Mouse (Mus musculus) liver, embryonic 16.5 days (tissue): ENCODE measurements around the gene Olfr836. TPM values are rescaled to one million over a fixed set of nuclear protein-coding genes. Genes with fewer than 3 reads are reported as not detected.
"Not testable (repeated sequence)": the region's sequence is repeated elsewhere in the genome, so short reads cannot be mapped to it uniquely, and the experiment has no call there.

ENCODE experiments used
- ATAC-seq: fragments of 200-750 bp; cut with Nextera tagmentation; 2 replicates; pipeline ENCODE4 v1.8.0; 2017; ENCODE audit warnings: low read depth, mild to moderate bottlenecking, moderate number of reproducible peaks, moderate library complexity
- H3K27ac ChIP-seq: fragments of 300-500 bp; sonication (generic); 2 replicates; pipeline ENCODE4 v1.5.1; 2014; ENCODE audit warnings: mild to moderate bottlenecking, low read length
- H3K27me3 ChIP-seq: fragments of 300-500 bp; sonication (generic); 2 replicates; pipeline ENCODE4 v1.6.1; 2014; ENCODE audit warnings: low read depth, low read length, mixed read lengths; ENCODE audit not compliant: control insufficient read depth, insufficient read depth
- H3K36me3 ChIP-seq: fragments of 300-500 bp; sonication (generic); 2 replicates; pipeline ENCODE4 v1.6.1; 2014; ENCODE audit warnings: mild to moderate bottlenecking; ENCODE audit not compliant: control insufficient read depth, insufficient read depth
- H3K4me1 ChIP-seq: fragments of 300-500 bp; sonication (generic); 2 replicates; pipeline ENCODE4 v1.6.1; 2014; ENCODE audit warnings: low read depth, low read length, mixed read lengths; ENCODE audit not compliant: control insufficient read depth
- H3K4me2 ChIP-seq: fragments of 300-500 bp; sonication (generic); 2 replicates; pipeline ENCODE4 v1.6.1; 2014; ENCODE audit warnings: low read depth, low read length, mixed read lengths
- H3K4me3 ChIP-seq: fragments of 300-500 bp; sonication (generic); 2 replicates; pipeline ENCODE4 v1.5.1; 2014; ENCODE audit warnings: low read depth, mild to moderate bottlenecking, low read length
- H3K9ac ChIP-seq: fragments of 300-500 bp; sonication (generic); 2 replicates; pipeline ENCODE4 v1.6.1; 2014; ENCODE audit warnings: low read depth, low read length
- H3K9me3 ChIP-seq: fragments of 300-500 bp; sonication (generic); replicated peaks from 2 replicates; pipeline ENCODE4 v1.6.1; 2016; ENCODE audit warnings: low read length; ENCODE audit not compliant: control insufficient read depth
- WGBS: fragments of 180-500 bp; shearing (Covaris S2); extraction: QIAGEN DNeasy Blood & Tissue Kit; methylation state at CpG from one replicate; pipeline ENCODE4 v1.1.7; 2014; ENCODE audit not compliant: insufficient replicate concordance; 5-methylcytosine and 5-hydroxymethylcytosine counted together
- polyA plus RNA-seq: library from polyadenylated mRNA; unstranded; fragments of >200 nt; fragmentation: Nextera tagmentation; extraction: Ambion mirVana; gene quantifications from 2 replicates; pipeline ENCODE4 v1.2.1, GENCODE M21; 2015

Olfr836 gene
- polyA plus RNA-seq, result not detected in 2 replicates

DNA sequence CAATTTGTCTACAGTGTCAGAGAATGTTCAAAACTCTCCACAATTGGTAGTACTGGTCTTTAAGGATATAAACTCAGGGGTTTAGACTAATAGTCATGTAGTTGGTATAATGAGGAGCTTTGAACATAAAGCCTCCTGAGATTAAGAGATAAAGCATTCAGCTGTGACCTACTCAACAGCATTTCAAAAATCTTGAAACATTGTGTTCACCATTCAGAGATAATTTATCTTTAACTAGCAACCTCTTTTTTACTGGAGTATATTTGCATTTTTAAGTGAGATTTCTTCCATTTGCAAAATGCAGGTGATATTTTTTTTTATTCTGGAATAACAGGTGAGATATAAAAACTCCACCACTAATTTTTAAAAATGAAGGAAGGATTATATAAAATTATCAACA is at the start of gene Olfr836:
Gene Olfr836 (plus strand): TSS at position 301 of the 400 bp plus-strand sequence.
- Histone ChIP-seq H3K4me1 (no peaks in the 10 kb centered on the region), H3K36me3 (no peaks in the 10 kb centered on the region), H3K9ac (no peak within 1 kb of the TSS), H3K4me3 (no peak within 1 kb of the TSS), H3K27ac (no peak within 1 kb of the TSS), H3K4me2 (no peak within 1 kb of the TSS), H3K9me3 (no peaks in the 10 kb centered on the region), H3K27me3 (no peaks in the 10 kb centered on the region)
- no peak for ATAC-seq

DNA sequence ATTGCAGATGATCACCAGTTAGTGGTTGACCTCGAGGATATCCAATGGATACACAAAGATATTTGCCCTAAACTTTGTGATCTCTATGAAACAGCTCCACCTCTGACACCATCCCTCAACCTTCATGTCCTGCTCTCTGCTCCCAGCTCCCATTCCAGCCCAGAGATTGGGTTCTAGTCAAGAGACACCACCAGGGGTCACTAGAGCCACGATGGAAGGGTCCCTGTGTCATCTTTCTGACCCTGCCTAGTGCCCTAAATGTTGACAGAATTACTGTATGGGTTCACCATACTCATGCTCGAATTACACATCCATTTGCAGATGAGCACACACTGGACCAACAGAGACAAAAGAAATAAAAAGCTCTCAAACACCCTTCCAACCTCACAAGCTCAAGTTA is 35.2 kb upstream of the Olfr836 start:
- Histone ChIP-seq H3K9ac (no peak overlapping the region), H3K36me3 (no peaks in the 10 kb centered on the region), H3K9me3 (no peaks in the 10 kb centered on the region), H3K4me1 (no peaks in the 10 kb centered on the region), H3K27me3 (no peaks in the 10 kb centered on the region), H3K4me2 (no peak overlapping the region), H3K4me3 (no peak overlapping the region), H3K27ac (no peak overlapping the region)
- WGBS, result 14% methylated on average over 3 of the region's 3 CpGs
- no peak for ATAC-seq

DNA sequence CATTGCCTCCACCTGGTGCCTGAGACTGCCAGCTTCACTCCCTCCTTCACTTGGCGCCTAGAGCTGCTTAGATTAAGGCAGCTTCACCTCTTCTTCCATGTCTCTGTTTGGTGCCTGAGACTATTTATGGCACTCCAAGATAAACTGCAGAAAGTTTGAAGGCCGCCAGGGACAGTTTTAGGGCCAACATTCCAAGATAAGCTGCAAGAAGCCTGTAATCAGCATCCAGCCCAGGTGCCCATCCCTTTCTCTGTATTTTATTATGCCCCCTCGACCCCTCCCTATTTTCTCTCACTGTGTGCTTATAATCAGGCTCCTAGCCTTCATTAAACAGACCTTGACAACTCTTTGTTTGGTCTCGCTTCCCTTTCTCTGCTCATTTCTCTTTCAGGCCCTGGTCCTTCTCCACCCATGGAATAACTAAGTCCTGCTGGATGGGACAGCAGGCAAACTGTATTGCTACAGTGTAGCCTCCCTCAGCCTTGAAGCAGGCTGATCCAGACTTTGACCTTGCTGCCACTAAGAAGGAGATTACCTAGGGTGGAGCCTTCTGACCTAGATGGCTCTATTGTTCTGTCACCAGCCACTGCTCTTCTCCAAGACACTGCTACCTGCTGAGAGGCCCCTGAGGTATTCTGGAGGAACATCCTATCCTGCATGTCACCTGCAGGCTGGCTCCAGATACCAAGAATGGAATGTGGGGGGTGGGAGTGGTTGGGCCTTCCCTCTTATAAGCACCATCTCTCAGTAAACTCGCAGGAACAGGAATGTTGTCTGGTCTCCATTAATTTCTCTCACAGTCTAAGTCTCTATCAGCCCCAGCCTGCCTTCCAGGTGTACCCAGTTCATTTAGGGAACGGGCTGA is 27.1 kb upstream of the Olfr836 start:
- not testable (repeated sequence) for H3K9ac ChIP-seq, H3K9me3 ChIP-seq, H3K36me3 ChIP-seq, H3K4me3 ChIP-seq, ATAC-seq, H3K27ac ChIP-seq, H3K4me2 ChIP-seq, H3K4me1 ChIP-seq, H3K27me3 ChIP-seq
- 30% methylated on average over 6 of the region's 6 CpGs for WGBS

DNA sequence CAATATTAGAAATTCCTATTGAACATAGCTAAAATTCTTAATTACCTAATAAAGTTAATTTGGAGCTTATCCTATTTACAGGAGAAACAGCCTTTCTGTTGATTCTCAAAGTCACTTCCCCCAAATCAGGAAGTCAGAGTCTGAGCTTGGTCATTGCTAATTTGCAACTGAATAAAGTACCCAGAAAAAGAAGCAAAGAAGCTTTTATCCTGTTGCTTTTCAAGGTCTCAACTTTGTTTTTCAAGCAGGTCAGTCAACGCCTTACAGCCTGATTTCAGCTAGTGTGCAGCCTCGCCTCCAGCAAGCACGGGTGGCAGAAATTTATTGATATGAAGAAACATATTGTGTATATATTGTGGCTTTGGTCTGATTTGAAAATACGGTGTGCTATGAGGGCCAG is 22.9 kb upstream of the Olfr836 start:
- 57% methylated on average over 4 of the region's 4 CpGs for WGBS
- Histone ChIP-seq H3K27me3 (no peaks in the 10 kb centered on the region), H3K9me3 (no peaks in the 10 kb centered on the region), H3K36me3 (no peaks in the 10 kb centered on the region), H3K9ac (no peak overlapping the region), H3K4me1 (no peaks in the 10 kb centered on the region), H3K4me2 (no peak overlapping the region), H3K27ac (no peak overlapping the region), H3K4me3 (no peak overlapping the region)
- ATAC-seq, result no peak

DNA sequence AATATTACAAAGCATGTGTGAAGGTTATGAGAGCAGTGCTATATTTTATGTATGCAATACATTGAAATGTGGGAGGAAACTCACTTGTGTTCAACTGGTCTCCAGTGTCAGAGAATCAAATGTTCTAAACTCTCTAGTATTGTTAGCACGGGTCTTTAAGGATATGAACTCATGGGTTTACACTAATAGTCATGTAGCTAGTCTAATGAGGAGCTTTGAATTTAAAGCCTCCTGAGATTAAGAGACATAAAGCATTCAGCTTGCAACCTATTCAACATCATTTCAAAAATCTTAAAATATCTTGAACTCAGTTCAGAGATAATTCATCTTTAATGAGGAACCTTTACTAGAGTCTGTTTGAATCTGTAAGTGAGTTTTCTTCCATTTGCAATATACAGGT is 15.8 kb downstream of the Olfr836 start, which contains the start of gene Olfr837:
Gene Olfr837 (plus strand): TSS at position 301 of the 400 bp plus-strand sequence.
- Histone ChIP-seq H3K4me2 (no peak within 1 kb of the TSS), H3K27ac (no peak within 1 kb of the TSS), H3K4me3 (no peak within 1 kb of the TSS), H3K9ac (no peak within 1 kb of the TSS), H3K27me3 (no peaks in the 10 kb centered on the region), H3K36me3 (no peaks in the 10 kb centered on the region), H3K4me1 (no peaks in the 10 kb centered on the region), H3K9me3 (no peaks in the 10 kb centered on the region)
- no peak for ATAC-seq
- WGBS, result 34% methylated on average over 1 of the region's 1 CpGs

Other genes with a start within 250 kb of the Olfr836 start
- gene Olfr830, start 245.7 kb upstream of the Olfr836 start, polyA plus RNA-seq, result not detected in 2 replicates
- gene Olfr832, start 183.3 kb upstream of the Olfr836 start, polyA plus RNA-seq, result not detected in 2 replicates
- not detected in 2 replicates for gene Olfr834, start 132.4 kb upstream of the Olfr836 start, polyA plus RNA-seq
- not detected in 2 replicates for gene Olfr835, start 87.6 kb upstream of the Olfr836 start, polyA plus RNA-seq
- gene Olfr837, start 15.9 kb downstream of the Olfr836 start, polyA plus RNA-seq, result not detected in 2 replicates
- gene Olfr839-ps1, start 56.9 kb downstream of the Olfr836 start, polyA plus RNA-seq, result not detected in 2 replicates
- not detected in 2 replicates for gene Olfr843, start 131.6 kb downstream of the Olfr836 start, polyA plus RNA-seq
- not detected in 2 replicates for gene Olfr844, start 196.0 kb downstream of the Olfr836 start, polyA plus RNA-seq
- not detected in 2 replicates for gene Olfr845, start 216.1 kb downstream of the Olfr836 start, polyA plus RNA-seq
- gene Olfr846, start 243.6 kb downstream of the Olfr836 start, polyA plus RNA-seq, result not detected in 2 replicates